Mouse (Mus musculus) lung, embryonic 15.5 days (tissue): ENCODE measurements at regions not wholly inside any gene's neighbourhood (a gene's known extent, or its start where the extent isn't known, plus 50 kb on each side); places are given as distances from the start of the nearest gene placed in this dataset.

ENCODE experiments used
- ATAC-seq: fragments of 200-750 bp; cut with Nextera tagmentation; 2 replicates; pipeline ENCODE4 v1.8.0; 2017; ENCODE audit warnings: moderate number of reproducible peaks, borderline replicate concordance; ENCODE audit not compliant: low FRiP score, low TSS enrichment; ENCODE audit errors: extremely low read depth
- H3K27ac ChIP-seq: fragments of 300-500 bp; sonication (generic); 2 replicates; pipeline ENCODE4 v1.5.1; 2015; ENCODE audit warnings: moderate library complexity, mild to moderate bottlenecking, inconsistent platforms
- H3K27me3 ChIP-seq: fragments of 300-500 bp; sonication (generic); 2 replicates; pipeline ENCODE4 v1.6.1; 2015; ENCODE audit warnings: inconsistent platforms
- H3K36me3 ChIP-seq: fragments of 300-500 bp; sonication (generic); 2 replicates; pipeline ENCODE4 v1.6.1; 2015; ENCODE audit warnings: inconsistent platforms
- H3K4me1 ChIP-seq: fragments of 300-500 bp; sonication (generic); 2 replicates; pipeline ENCODE4 v1.6.1; 2015; ENCODE audit warnings: inconsistent platforms
- H3K4me2 ChIP-seq: fragments of 300-500 bp; sonication (generic); 2 replicates; pipeline ENCODE4 v1.6.1; 2015; ENCODE audit warnings: inconsistent platforms, mild to moderate bottlenecking, moderate library complexity
- H3K4me3 ChIP-seq: fragments of 300-500 bp; sonication (generic); 2 replicates; pipeline ENCODE4 v1.5.1; 2015; ENCODE audit warnings: mild to moderate bottlenecking, inconsistent platforms
- H3K9ac ChIP-seq: fragments of 300-500 bp; sonication (generic); 2 replicates; pipeline ENCODE4 v1.6.1; 2015; ENCODE audit warnings: inconsistent platforms
- H3K9me3 ChIP-seq: fragments of 300-500 bp; sonication (generic); 2 replicates; pipeline ENCODE4 v1.6.1; 2016; ENCODE audit warnings: inconsistent platforms
- WGBS: fragments of 180-500 bp; shearing (Covaris S2); methylation state at CpG from one replicate; pipeline ENCODE4 v1.1.7; 2015; 5-methylcytosine and 5-hydroxymethylcytosine counted together

- 89% methylated on average over 8 of the region's 8 CpGs for WGBS
- no peaks in the 10 kb centered on the region for H3K4me1 ChIP-seq
- H3K4me2 ChIP-seq = no peak overlapping the region
- H3K9ac ChIP-seq = no peak overlapping the region
- no peak overlapping the region for H3K27ac ChIP-seq
- H3K9me3 ChIP-seq = no peaks in the 10 kb centered on the region
- H3K36me3 ChIP-seq = no peaks in the 10 kb centered on the region
- no peak for ATAC-seq
- H3K27me3 ChIP-seq = no peaks in the 10 kb centered on the region
- H3K4me3 ChIP-seq = no peak overlapping the region
These were observed 118.0 kb downstream of the Atp23 start for GRCm38 (mm10) chr10:126783161-126783560.

GRCm38 (mm10) chr10:126776603-126777002, 124.6 kb downstream of the Atp23 start:
- no peak overlapping the region for H3K4me2 ChIP-seq
- H3K27ac ChIP-seq = no peak overlapping the region
- no peak overlapping the region for H3K9ac ChIP-seq
- no peaks in the 10 kb centered on the region for H3K9me3 ChIP-seq
- ATAC-seq = no peak
- H3K4me3 ChIP-seq = no peak overlapping the region
- no peaks in the 10 kb centered on the region for H3K27me3 ChIP-seq
- WGBS = 76% methylated on average over 3 of the region's 3 CpGs
- no peaks in the 10 kb centered on the region for H3K36me3 ChIP-seq
- H3K4me1 ChIP-seq = no peaks in the 10 kb centered on the region

- no peaks in the 10 kb centered on the region for H3K9me3 ChIP-seq
- 74% methylated on average over 13 of the region's 13 CpGs for WGBS
- H3K4me3 ChIP-seq = no peak overlapping the region
- H3K27ac ChIP-seq = no peak overlapping the region
- no peak for ATAC-seq
- no peak overlapping the region for H3K4me2 ChIP-seq
- no peak overlapping the region for H3K9ac ChIP-seq
- no peaks in the 10 kb centered on the region for H3K27me3 ChIP-seq
- H3K4me1 ChIP-seq = no peaks in the 10 kb centered on the region
- no peaks in the 10 kb centered on the region for H3K36me3 ChIP-seq
These were observed 125.2 kb downstream of the Atp23 start for GRCm38 (mm10) chr10:126775946-126776345.

- Histone ChIP-seq H3K36me3 (no peaks in the 10 kb centered on the region), H3K4me1 (no peaks in the 10 kb centered on the region), H3K27ac (no peak overlapping the region), H3K9me3 (no peaks in the 10 kb centered on the region), H3K4me3 (no peak overlapping the region), H3K4me2 (no peak overlapping the region), H3K9ac (no peak overlapping the region), H3K27me3 (no peaks in the 10 kb centered on the region)
- no peak for ATAC-seq
- WGBS = 79% methylated on average over 6 of the region's 6 CpGs
These were observed 130.6 kb downstream of the Atp23 start for GRCm38 (mm10) chr10:126770446-126771020.

GRCm38 (mm10) chr10:126765648-126766047, 135.5 kb downstream of the Atp23 start:
- Histone ChIP-seq H3K4me2 (no peak overlapping the region), H3K36me3 (no peaks in the 10 kb centered on the region), H3K4me3 (no peak overlapping the region), H3K27me3 (no peaks in the 10 kb centered on the region), H3K4me1 (no peaks in the 10 kb centered on the region), H3K9me3 (no peaks in the 10 kb centered on the region), H3K9ac (no peak overlapping the region), H3K27ac (no peak overlapping the region)
- 76% methylated on average over 2 of the region's 2 CpGs for WGBS
- no peak for ATAC-seq

- H3K9me3 ChIP-seq = no peaks in the 10 kb centered on the region
- no peaks in the 10 kb centered on the region for H3K4me1 ChIP-seq
- no peak for ATAC-seq
These were observed 136.4 kb downstream of the Atp23 start for GRCm38 (mm10) chr10:126764740-126765139.

GRCm38 (mm10) chr10:126763976-126764375, 137.2 kb downstream of the Atp23 start:
- 69% methylated on average over 5 of the region's 5 CpGs for WGBS
- no peak overlapping the region for H3K9ac ChIP-seq
- no peak overlapping the region for H3K27ac ChIP-seq
- no peak overlapping the region for H3K4me2 ChIP-seq
- no peaks in the 10 kb centered on the region for H3K36me3 ChIP-seq
- ATAC-seq = no peak
- H3K27me3 ChIP-seq = no peaks in the 10 kb centered on the region
- no peaks in the 10 kb centered on the region for H3K9me3 ChIP-seq
- no peak overlapping the region for H3K4me3 ChIP-seq
- H3K4me1 ChIP-seq = no peaks in the 10 kb centered on the region

More at GRCm38 (mm10) chr10:126764740-126765139, 136.4 kb downstream of the Atp23 start:
- H3K27me3 ChIP-seq = no peaks in the 10 kb centered on the region
- no peak overlapping the region for H3K4me2 ChIP-seq
- no peak overlapping the region for H3K9ac ChIP-seq
- H3K4me3 ChIP-seq = no peak overlapping the region
- H3K27ac ChIP-seq = no peak overlapping the region
- WGBS = 65% methylated on average over 8 of the region's 8 CpGs
- no peaks in the 10 kb centered on the region for H3K36me3 ChIP-seq

GRCm38 (mm10) chr10:126758682-126759081, 142.5 kb downstream of the Atp23 start:
- no peaks in the 10 kb centered on the region for H3K4me1 ChIP-seq
- no peak overlapping the region for H3K4me2 ChIP-seq
- H3K4me3 ChIP-seq = no peak overlapping the region
- 81% methylated on average over 7 of the region's 7 CpGs for WGBS
- no peaks in the 10 kb centered on the region for H3K27me3 ChIP-seq
- ATAC-seq = no peak
- H3K9me3 ChIP-seq = no peaks in the 10 kb centered on the region
- no peak overlapping the region for H3K9ac ChIP-seq
- no peaks in the 10 kb centered on the region for H3K36me3 ChIP-seq
- no peak overlapping the region for H3K27ac ChIP-seq

GRCm38 (mm10) chr10:126753201-126753600, 148.0 kb downstream of the Atp23 start:
- no peaks in the 10 kb centered on the region for H3K27me3 ChIP-seq

GRCm38 (mm10) chr10:126752699-126753098, 148.5 kb downstream of the Atp23 start:
- H3K27me3 ChIP-seq = no peaks in the 10 kb centered on the region
- no peak overlapping the region for H3K27ac ChIP-seq
- H3K9ac ChIP-seq = no peak overlapping the region
- H3K4me1 ChIP-seq = no peaks in the 10 kb centered on the region
- 49% methylated on average over 11 of the region's 11 CpGs for WGBS
- no peak overlapping the region for H3K4me3 ChIP-seq
- ATAC-seq = no peak
- no peak overlapping the region for H3K4me2 ChIP-seq
- H3K9me3 ChIP-seq = no peaks in the 10 kb centered on the region
- no peaks in the 10 kb centered on the region for H3K36me3 ChIP-seq

More at GRCm38 (mm10) chr10:126753201-126753600, 148.0 kb downstream of the Atp23 start:
- no peaks in the 10 kb centered on the region for H3K36me3 ChIP-seq
- H3K27ac ChIP-seq = no peak overlapping the region
- no peak overlapping the region for H3K9ac ChIP-seq
- no peaks in the 10 kb centered on the region for H3K9me3 ChIP-seq
- no peak for ATAC-seq
- no peak overlapping the region for H3K4me2 ChIP-seq
- 62% methylated on average over 6 of the region's 6 CpGs for WGBS
- no peak overlapping the region for H3K4me3 ChIP-seq
- no peaks in the 10 kb centered on the region for H3K4me1 ChIP-seq

GRCm38 (mm10) chr10:126748696-126749466, 152.3 kb downstream of the Atp23 start:
- Histone ChIP-seq H3K36me3 (no peaks in the 10 kb centered on the region), H3K4me1 (no peaks in the 10 kb centered on the region), H3K27me3 (no peaks in the 10 kb centered on the region), H3K9me3 (no peaks in the 10 kb centered on the region), H3K4me2 (no peak overlapping the region), H3K9ac (no peak overlapping the region), H3K4me3 (no peak overlapping the region), H3K27ac (no peak overlapping the region)
- no peak for ATAC-seq
- 49% methylated on average over 17 of the region's 17 CpGs for WGBS

GRCm38 (mm10) chr10:126734661-126735060, 166.5 kb downstream of the Atp23 start:
- Histone ChIP-seq H3K4me1 (no peaks in the 10 kb centered on the region), H3K4me2 (no peak overlapping the region), H3K4me3 (no peak overlapping the region), H3K9ac (no peak overlapping the region), H3K9me3 (no peaks in the 10 kb centered on the region), H3K27ac (no peak overlapping the region), H3K36me3 (no peaks in the 10 kb centered on the region), H3K27me3 (no peaks in the 10 kb centered on the region)
- WGBS = 48% methylated on average over 2 of the region's 2 CpGs
- ATAC-seq = no peak
